Mouse (Mus musculus) spleen, adult 2 months (tissue): ENCODE measurements at regions not wholly inside any gene's neighbourhood (a gene's known extent, or its start where the extent isn't known, plus 50 kb on each side); places are given as distances from the start of the nearest gene placed in this dataset.
"Not testable (repeated sequence)": the region's sequence is repeated elsewhere in the genome, so short reads cannot be mapped to it uniquely, and the experiment has no call there.

Experiments
- DNase-seq, 2 experiments: peaks; one replicate each; pipeline versions ENCODE4 v3.0.0 to v3.0.0-alpha.2; 2012 to 2021; ENCODE audit warnings: low spot score in 2 of 2, low read depth in 1 of 2
- H3K27ac ChIP-seq: fragments of 200-500 bp; 2 replicates; pipeline ENCODE4 v1.5.1; 2012; ENCODE audit warnings: low read length, inconsistent platforms; ENCODE audit not compliant: insufficient read depth
- H3K27me3 ChIP-seq: fragments of 200-500 bp; 2 replicates; pipeline ENCODE4 v1.6.1; 2012; ENCODE audit warnings: mild to moderate bottlenecking, moderate library complexity, low read length, inconsistent platforms; ENCODE audit not compliant: control insufficient read depth, insufficient read depth
- H3K36me3 ChIP-seq: fragments of 200-500 bp; 2 replicates; pipeline ENCODE4 v1.6.1; 2012; ENCODE audit warnings: mild to moderate bottlenecking, low read length, inconsistent platforms; ENCODE audit not compliant: control insufficient read depth, insufficient read depth
- H3K4me1 ChIP-seq: fragments of 200-500 bp; 2 replicates; pipeline ENCODE4 v1.6.1; 2011; ENCODE audit warnings: inconsistent platforms; ENCODE audit not compliant: control insufficient read depth, insufficient read depth, insufficient read length
- H3K4me3 ChIP-seq: fragments of 200-500 bp; 2 replicates; pipeline ENCODE4 v1.5.1; 2011; ENCODE audit warnings: mild to moderate bottlenecking, inconsistent platforms; ENCODE audit not compliant: insufficient read depth, insufficient read length; ENCODE audit errors: extremely low read depth
- CTCF ChIP-seq: fragments of 200-500 bp; IDR thresholded peaks from 2 replicates; pipeline ENCODE4 v1.5.1; 2011; ENCODE audit warnings: mild to moderate bottlenecking, inconsistent platforms; ENCODE audit not compliant: insufficient read depth, insufficient read length, insufficient replicate concordance; ENCODE audit errors: extremely low read depth
- POLR2A ChIP-seq: fragments of 200-500 bp; IDR thresholded peaks from 2 replicates; pipeline ENCODE4 v1.6.1; 2011; ENCODE audit warnings: low read depth, low read length, inconsistent platforms
- WGBS: fragments of 180-500 bp; shearing (Covaris S2); methylation state at CpG from one replicate; pipeline ENCODE4 v1.1.7; 2018; 5-methylcytosine and 5-hydroxymethylcytosine counted together

- 83% methylated on average over 6 of the region's 6 CpGs for WGBS
- H3K4me1 ChIP-seq: no peaks in the 10 kb centered on the region
- no peak for DNase-seq
- H3K36me3 ChIP-seq: no peaks in the 10 kb centered on the region
- no peak overlapping the region for H3K27ac ChIP-seq
- no peak overlapping the region for H3K4me3 ChIP-seq
- no peaks in the 10 kb centered on the region for H3K27me3 ChIP-seq
- TF ChIP-seq CTCF (no peak), POLR2A (no peak)
Measured at GRCm38 (mm10) chr6:5594011-5594410, 97.9 kb upstream of the Pdk4 start.

DNA sequence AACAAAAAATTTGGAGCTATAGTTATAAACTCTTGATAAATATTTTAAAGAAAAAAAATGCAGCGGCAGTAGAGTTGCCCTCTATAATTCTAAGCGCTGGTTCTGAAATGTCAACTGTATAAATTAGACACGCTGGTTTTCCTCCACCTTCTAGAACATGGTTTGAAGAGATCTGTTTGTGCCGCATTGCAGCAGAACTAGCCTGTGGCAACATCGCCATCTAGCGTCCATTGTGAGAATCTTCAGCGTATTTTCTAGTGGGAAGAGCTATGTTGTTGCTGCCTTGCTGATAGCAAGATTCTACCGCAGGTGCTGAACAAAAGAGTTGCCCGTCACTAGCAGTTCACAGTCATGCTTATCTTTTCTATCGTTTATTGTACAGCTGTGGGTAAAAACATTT lies 93.5 kb upstream of the Pdk4 start:
- peak; percentile 75; the same call in 1 of the 2 replicates for TF ChIP-seq CTCF
- TF ChIP-seq POLR2A: no peak
- Histone ChIP-seq H3K4me3 (no peak overlapping the region), H3K27ac (no peak overlapping the region), H3K4me1 (no peaks in the 10 kb centered on the region), H3K27me3 (no peaks in the 10 kb centered on the region), H3K36me3 (no peaks in the 10 kb centered on the region)
- DNase-seq: peak; percentile 5 to 29
- 5% methylated on average over 10 of the region's 10 CpGs for WGBS

DNA sequence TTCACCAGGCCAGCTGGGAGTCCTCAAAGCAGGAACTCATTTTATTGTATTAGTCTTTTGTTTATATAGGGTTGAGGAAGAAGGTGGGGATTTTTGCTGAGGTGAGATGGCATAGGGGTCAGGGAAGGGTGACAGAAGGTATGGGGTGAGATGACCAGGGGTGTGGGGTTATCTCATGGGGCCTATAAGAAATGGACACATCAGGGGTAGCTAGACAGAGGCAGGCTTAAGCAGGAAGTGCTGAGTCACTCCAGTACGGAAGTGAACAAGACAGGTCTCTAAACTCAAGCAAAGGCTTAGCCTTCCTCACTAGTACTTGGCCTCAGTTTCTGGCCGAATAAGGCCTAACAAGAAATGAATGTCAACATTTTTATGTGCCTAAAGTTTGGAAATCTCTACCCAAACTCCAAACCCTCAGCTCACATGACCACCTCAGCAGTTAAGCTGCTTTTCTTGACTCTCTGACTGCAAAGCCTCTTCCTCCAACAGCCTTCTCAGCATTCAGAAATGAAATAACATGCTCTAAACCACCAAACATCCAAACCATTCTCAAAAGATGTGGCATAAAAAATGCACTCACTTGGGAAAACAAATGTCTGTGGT lies 86.9 kb upstream of the Pdk4 start:
- Histone ChIP-seq H3K4me3 (no peak overlapping the region), H3K36me3 (no peaks in the 10 kb centered on the region), H3K27me3 (no peaks in the 10 kb centered on the region), H3K27ac (no peak overlapping the region), H3K4me1 (no peaks in the 10 kb centered on the region)
- no peak for TF ChIP-seq CTCF
- TF ChIP-seq POLR2A: no peak
- WGBS: 67% methylated on average over 2 of the region's 2 CpGs
- DNase-seq: no peak

GRCm38 (mm10) chr6:5576891-5577290 lies 80.8 kb upstream of the Pdk4 start:
- not testable (repeated sequence) for H3K36me3 ChIP-seq, H3K27ac ChIP-seq, H3K4me3 ChIP-seq, DNase-seq, H3K4me1 ChIP-seq, H3K27me3 ChIP-seq
- WGBS: 92% methylated on average over 2 of the region's 2 CpGs

GRCm38 (mm10) chr6:5566582-5566981 lies 70.5 kb upstream of the Pdk4 start:
- Histone ChIP-seq H3K27me3 (no peaks in the 10 kb centered on the region), H3K36me3 (no peaks in the 10 kb centered on the region), H3K27ac (no peak overlapping the region), H3K4me3 (no peak overlapping the region), H3K4me1 (no peaks in the 10 kb centered on the region)
- no peak for DNase-seq
- TF ChIP-seq POLR2A: no peak
- no peak for TF ChIP-seq CTCF
- 86% methylated on average over 5 of the region's 5 CpGs for WGBS

- no peaks in the 10 kb centered on the region for H3K27me3 ChIP-seq
- no peak for DNase-seq
- 94% methylated on average over 2 of the region's 2 CpGs for WGBS
- no peaks in the 10 kb centered on the region for H3K4me1 ChIP-seq
- no peak overlapping the region for H3K4me3 ChIP-seq
- TF ChIP-seq CTCF (no peak), POLR2A (no peak)
- no peak overlapping the region for H3K27ac ChIP-seq
- no peaks in the 10 kb centered on the region for H3K36me3 ChIP-seq
Measured at GRCm38 (mm10) chr6:5565049-5565448, 68.9 kb upstream of the Pdk4 start.

GRCm38 (mm10) chr6:5553703-5554394 lies 57.7 kb upstream of the Pdk4 start:
- no peak for TF ChIP-seq CTCF
- no peak for TF ChIP-seq POLR2A
- Histone ChIP-seq H3K4me1 (no peaks in the 10 kb centered on the region), H3K4me3 (no peak overlapping the region), H3K36me3 (no peaks in the 10 kb centered on the region), H3K27ac (no peak overlapping the region), H3K27me3 (no peaks in the 10 kb centered on the region)
- WGBS: 61% methylated on average over 4 of the region's 4 CpGs
- no peak for DNase-seq
